Mouse (Mus musculus): ENCODE data around the gene Cenpb. TPM values are rescaled to one million over a fixed set of nuclear protein-coding genes. Genes with fewer than 3 reads are reported as not detected.

The Cenpb gene
- polyA plus RNA-seq (2014; fragmentation: Illumina TruSeq; extraction: RNeasy Lipid Tissue Mini Kit (QIAGEN cat#74804); ENCODE audit: low read depth, low replicate concordance), result 11.2 TPM

GRCm38 (mm10) chr2:131179990-131180587 lies at the start of gene Cenpb:
Gene Cenpb (minus strand): TSS chr2:131180067.

GRCm38 (mm10) chr2:131206778-131207177 lies 26.9 kb upstream of the Cenpb start, which contains the start of gene Ap5s1:
Gene Ap5s1 (plus strand): TSS chr2:131207078.

GRCm38 (mm10) chr2:131186771-131187601 lies 7.1 kb upstream of the Cenpb start, which contains the start of the genes Cdc25b and Spef1:
Gene Cdc25b (plus strand): TSS chr2:131186949.
Gene Spef1 (minus strand): TSS chr2:131187282.

GRCm38 (mm10) chr2:131159938-131160581 lies 19.8 kb downstream of the Cenpb start, which contains the start of gene 1700037H04Rik:
Gene 1700037H04Rik (minus strand): TSS chr2:131160081.

GRCm38 (mm10) chr2:131132930-131133547 lies 46.8 kb downstream of the Cenpb start, which contains the start of gene Gm11037:
Gene Gm11037 (plus strand): TSS chr2:131133497.

DNA sequence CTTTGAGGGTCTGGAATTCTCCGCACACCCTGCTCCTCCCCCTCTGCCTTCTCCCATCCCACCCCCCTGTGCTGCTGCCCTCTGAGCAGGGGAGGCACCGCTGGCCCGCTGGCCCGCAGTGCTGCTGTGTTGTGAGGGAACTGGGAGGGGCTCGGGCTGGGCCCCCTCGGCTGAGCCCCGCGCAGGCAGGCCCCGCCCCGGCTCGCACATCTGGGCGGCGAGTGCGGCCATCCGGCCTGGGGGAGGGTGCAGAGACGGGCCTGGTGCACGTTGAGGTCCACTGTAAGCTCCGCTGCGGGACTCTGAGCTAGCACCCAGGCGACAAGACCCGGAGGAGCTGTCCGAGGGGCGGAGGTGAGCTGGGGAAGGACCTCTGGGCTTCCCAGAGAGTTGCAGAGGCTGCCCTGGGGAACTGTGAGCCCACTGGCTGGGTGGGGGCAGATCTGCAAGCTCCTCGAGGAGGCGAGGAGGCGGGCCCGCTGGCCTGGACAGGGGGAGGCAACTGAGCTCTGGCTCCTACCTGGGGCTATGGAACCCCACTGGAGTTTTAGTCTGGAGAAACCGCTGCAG lies 52.6 kb downstream of the Cenpb start, which contains the start of gene Hspa12b:
TSS of gene Hspa12b (plus strand) at position 120 of the 570 bp plus-strand sequence.

Other genes starting within 250 kb of the Cenpb start
- gene Gfra4, start 137.0 kb downstream of the Cenpb start, polyA plus RNA-seq (2014; fragmentation: Illumina TruSeq; extraction: RNeasy Lipid Tissue Mini Kit (QIAGEN cat#74804); ENCODE audit: low read depth, low replicate concordance), result 0.93 TPM
- gene Adam33, start 116.3 kb downstream of the Cenpb start, polyA plus RNA-seq (2014; fragmentation: Illumina TruSeq; extraction: RNeasy Lipid Tissue Mini Kit (QIAGEN cat#74804); ENCODE audit: low read depth, low replicate concordance), result 0.52 TPM
- 0.70 TPM for gene Siglec1, start 93.3 kb downstream of the Cenpb start, polyA plus RNA-seq (2014; fragmentation: Illumina TruSeq; extraction: RNeasy Lipid Tissue Mini Kit (QIAGEN cat#74804); ENCODE audit: low read depth, low replicate concordance)
- 0.99 TPM for gene Hspa12b, start 52.8 kb downstream of the Cenpb start, polyA plus RNA-seq (2014; fragmentation: Illumina TruSeq; extraction: RNeasy Lipid Tissue Mini Kit (QIAGEN cat#74804); ENCODE audit: low read depth, low replicate concordance)
- not detected for gene Gm11037, start 46.6 kb downstream of the Cenpb start, polyA plus RNA-seq (2014; fragmentation: Illumina TruSeq; extraction: RNeasy Lipid Tissue Mini Kit (QIAGEN cat#74804); ENCODE audit: low read depth, low replicate concordance)
- gene 1700037H04Rik, start 20.0 kb downstream of the Cenpb start, polyA plus RNA-seq (2014; fragmentation: Illumina TruSeq; extraction: RNeasy Lipid Tissue Mini Kit (QIAGEN cat#74804); ENCODE audit: low read depth, low replicate concordance), result 0.87 TPM
- gene Cdc25b, start 6.9 kb upstream of the Cenpb start, polyA plus RNA-seq (2014; fragmentation: Illumina TruSeq; extraction: RNeasy Lipid Tissue Mini Kit (QIAGEN cat#74804); ENCODE audit: low read depth, low replicate concordance), result 0.82 TPM
- 1.1 TPM for gene Spef1, start 7.2 kb upstream of the Cenpb start, polyA plus RNA-seq (2014; fragmentation: Illumina TruSeq; extraction: RNeasy Lipid Tissue Mini Kit (QIAGEN cat#74804); ENCODE audit: low read depth, low replicate concordance)
- gene Ap5s1, start 27.0 kb upstream of the Cenpb start, polyA plus RNA-seq (2014; fragmentation: Illumina TruSeq; extraction: RNeasy Lipid Tissue Mini Kit (QIAGEN cat#74804); ENCODE audit: low read depth, low replicate concordance), result not detected
- gene Mavs, start 54.0 kb upstream of the Cenpb start, polyA plus RNA-seq (2014; fragmentation: Illumina TruSeq; extraction: RNeasy Lipid Tissue Mini Kit (QIAGEN cat#74804); ENCODE audit: low read depth, low replicate concordance), result 6.6 TPM
- gene Pank2, start 82.4 kb upstream of the Cenpb start, polyA plus RNA-seq (2014; fragmentation: Illumina TruSeq; extraction: RNeasy Lipid Tissue Mini Kit (QIAGEN cat#74804); ENCODE audit: low read depth, low replicate concordance), result 51.3 TPM
- gene Rnf24, start 172.8 kb upstream of the Cenpb start, polyA plus RNA-seq (2014; fragmentation: Illumina TruSeq; extraction: RNeasy Lipid Tissue Mini Kit (QIAGEN cat#74804); ENCODE audit: low read depth, low replicate concordance), result 11.1 TPM

All from adrenal gland, adult 10 weeks (tissue).